ENCODE assay signal across 14 mouse cellular contexts in the genomic region with DNA sequence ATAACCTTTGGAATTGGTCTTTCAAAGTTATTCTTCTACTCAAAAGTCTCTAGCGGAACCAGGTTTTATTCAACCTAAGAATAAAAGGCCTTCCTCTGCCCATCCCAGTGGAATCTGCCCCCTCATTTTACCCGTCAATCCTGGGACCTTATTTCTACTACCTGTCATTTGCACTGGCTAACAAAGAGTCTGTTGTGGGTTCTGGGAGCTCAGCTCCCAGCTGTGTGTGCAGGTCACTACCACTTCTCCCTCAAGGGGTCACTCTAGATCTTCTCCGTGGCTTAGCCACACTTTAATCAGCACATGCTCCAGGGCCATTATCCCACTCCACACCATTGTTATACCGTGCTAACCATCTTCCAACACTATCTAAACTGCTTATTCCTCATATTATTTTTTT. TPM values are rescaled to one million over a fixed set of nuclear protein-coding genes. Genes with fewer than 3 reads are reported as not detected.
A peak's percentile ranks its signal among the peaks of the same experiment; 100 is the strongest.
DNase-seq lines count a peak whose midpoint lies in the region; ATAC-seq and TF ChIP-seq lines count a peak whose summit lies in the region.
"Had no signal": no experiment of that assay in that cellular context is flagged by ENCODE, and none has a peak within 500 bp of the region (broad histone marks: within the 10 kb centered on the region; RNA-seq: fewer than 3 reads in every experiment).

No protein-coding gene starts in this region.

- TF ChIP-seq CTCF in left cerebral cortex, adult 2 months (IDR thresholded peaks at IDR 0.05) = peak; percentile 35
- TF ChIP-seq CTCF in Patski (IDR thresholded peaks at IDR 0.05) = peak; percentile 55

- H3K27ac ChIP-seq in left cerebral cortex, adult 2 months = no peak overlapping the region
- H3K27ac ChIP-seq in embryonic facial prominence, embryonic 11.5 days (replicated peaks; ENCODE audit: low read depth, low read length) = no peak overlapping the region
- H3K27ac ChIP-seq: embryonic facial prominence, embryonic 13.5 days; hindbrain, embryonic 12.5 days; neural tube, embryonic 12.5 days had no signal

- POLR2A ChIA-PET in Patski (lab: Charles Lee) = interaction anchor here (0.6 kb wide), 1 partner anchor 11 kb away, joined by 3 read pairs; no protein-coding TSS in a partner anchor

- H3K9ac ChIP-seq in embryonic facial prominence, embryonic 11.5 days (replicated peaks; ENCODE audit: low read length) = no peak overlapping the region
- H3K9ac ChIP-seq: embryonic facial prominence, embryonic 13.5 days; hindbrain, embryonic 12.5 days; neural tube, embryonic 12.5 days had no signal

- no peaks in the 10 kb centered on the region for H3K36me3 ChIP-seq in embryonic facial prominence, embryonic 11.5 days (replicated peaks; ENCODE audit: control insufficient read depth, insufficient read depth, low read depth, low read length)
- H3K36me3 ChIP-seq: embryonic facial prominence, embryonic 13.5 days; hindbrain, embryonic 12.5 days; neural tube, embryonic 12.5 days had no signal

- CTCF ChIA-PET in Patski (lab: Charles Lee) = interaction anchor here (1.2 to 1.6 kb wide), 2 partner anchors 9 to 12 kb away, joined by 3 to 5 read pairs; no protein-coding TSS in a partner anchor

- no peak for DNase-seq in left cerebral cortex, adult 2 months (ENCODE audit: extremely low spot score in 1 of 2, low spot score in 2 of 2)
- DNase-seq in left cerebral cortex, postnatal 4 days = no peak
- DNase-seq in Patski (ENCODE audit: low read depth, low spot score) = no peak
- peak; percentile 13 for DNase-seq in embryonic facial prominence, embryonic 11.5 days (ENCODE audit: low spot score)
- peak; percentile 34 for DNase-seq in lung, postnatal 10 days
- DNase-seq in left cerebral cortex, postnatal 25 days (ENCODE audit: low spot score in 2 of 2) = no peak
- DNase-seq in thymus, postnatal 36 days = no peak
- DNase-seq: adrenal gland, postnatal 36 days; layer of hippocampus, postnatal 36 days; thymus, postnatal 14 days had no signal

- no peak overlapping the region for H3K4me2 ChIP-seq in embryonic facial prominence, embryonic 11.5 days (ENCODE audit: low read depth, low read length)
- H3K4me2 ChIP-seq: embryonic facial prominence, embryonic 13.5 days; hindbrain, embryonic 12.5 days; neural tube, embryonic 12.5 days had no signal

- WGBS in embryonic facial prominence, embryonic 11.5 days = 39% methylated on average over 4 of the region's 4 CpGs

- intact Hi-C loops in left cerebral cortex, adult 2 months (cut with DNase I) = loop anchor here (1.0 kb wide), 1 partner anchor 12 kb away; no protein-coding TSS in a partner anchor
- intact Hi-C loops in left cerebral cortex, postnatal 4 days (cut with DNase I) = no loop called here
- intact Hi-C loops in left cerebral cortex, postnatal 25 days (cut with DNase I) = no loop called here

- H3K9me3 ChIP-seq in embryonic facial prominence, embryonic 11.5 days (replicated peaks; ENCODE audit: control insufficient read depth, low read length) = no peaks in the 10 kb centered on the region
- H3K9me3 ChIP-seq: embryonic facial prominence, embryonic 13.5 days; neural tube, embryonic 12.5 days had no signal

- no peak overlapping the region for H3K4me3 ChIP-seq in left cerebral cortex, adult 2 months
- H3K4me3 ChIP-seq in embryonic facial prominence, embryonic 11.5 days (ENCODE audit: low read depth, low read length) = no peak overlapping the region
- H3K4me3 ChIP-seq: embryonic facial prominence, embryonic 13.5 days; hindbrain, embryonic 12.5 days; neural tube, embryonic 12.5 days had no signal

- peaks cover 55% of the 10 kb centered on the region for H3K27me3 ChIP-seq in Patski
- no peaks in the 10 kb centered on the region for H3K27me3 ChIP-seq in embryonic facial prominence, embryonic 11.5 days (ENCODE audit: control insufficient read depth, insufficient read depth, low read length)
- H3K27me3 ChIP-seq: embryonic facial prominence, embryonic 13.5 days; hindbrain, embryonic 12.5 days; neural tube, embryonic 12.5 days had no signal

- ATAC-seq in Patski = peak; percentile 51
- ATAC-seq in embryonic facial prominence, embryonic 11.5 days (replicated peaks; ENCODE audit: insufficient number of reproducible peaks, low FRiP score, low TSS enrichment, low read depth) = no peak
- ATAC-seq in megakaryocyte-erythroid progenitor cell, adult 5-6 weeks (replicated peaks; ENCODE audit: low FRiP score, low TSS enrichment, poor library complexity, severe bottlenecking) = no peak

- in situ Hi-C loops in Patski (cut with MboI; ENCODE audit: low pct_unique_long_range_greater_than_20kb) = no loop called here

- no peaks in the 10 kb centered on the region for H3K4me1 ChIP-seq in embryonic facial prominence, embryonic 11.5 days (ENCODE audit: control insufficient read depth, insufficient read depth, low read length)
- H3K4me1 ChIP-seq: embryonic facial prominence, embryonic 13.5 days; hindbrain, embryonic 12.5 days; neural tube, embryonic 12.5 days had no signal

RNA-seq across cellular contexts. Expression of a gene that starts 26.8 kb away (rescaled TPM):
- 10 to 100 TPM; 25.5 to 29.5 TPM for total RNA-seq in left cerebral cortex, adult 2 months (2021)
- 10 to 100 TPM; 12.5 to 14.0 TPM for total RNA-seq in left cerebral cortex, postnatal 4 days (2021)
- 32.4 TPM for polyA plus RNA-seq in Patski (2021)
- polyA plus RNA-seq in embryonic facial prominence, embryonic 11.5 days (2014; fragmentation: Nextera tagmentation; extraction: Ambion mirVana) = 98.7 and 106 TPM in 2 replicates
- total RNA-seq in left cerebral cortex, postnatal 25 days (2021) = 10 to 100 TPM; 25.5 to 27.4 TPM
- total RNA-seq in megakaryocyte-erythroid progenitor cell, adult 5-6 weeks (2014; fragmentation: Nextera tagmentation) = 64.6 and 84.7 TPM in 2 replicates
- total RNA-seq in megakaryocyte-erythroid progenitor cell, adult 5-6 weeks (2017) = 59.5 and 64.9 TPM in 2 replicates

RNA-seq across cellular contexts. Expression of a gene that starts 34.2 kb away (rescaled TPM):
- total RNA-seq in left cerebral cortex, adult 2 months (2021) = 10 to 100 TPM; 54.2 to 56.7 TPM
- 10 to 100 TPM; 36.6 to 41.8 TPM for total RNA-seq in left cerebral cortex, postnatal 4 days (2021)
- polyA plus RNA-seq in Patski (2021) = 55.8 TPM
- polyA plus RNA-seq in embryonic facial prominence, embryonic 11.5 days (2014; fragmentation: Nextera tagmentation; extraction: Ambion mirVana) = 62.2 and 68.5 TPM in 2 replicates
- total RNA-seq in left cerebral cortex, postnatal 25 days (2021) = 10 to 100 TPM; 54.8 to 55.7 TPM
- 16.9 and 28.6 TPM in 2 replicates for total RNA-seq in megakaryocyte-erythroid progenitor cell, adult 5-6 weeks (2014; fragmentation: Nextera tagmentation)
- 72.0 and 83.0 TPM in 2 replicates for total RNA-seq in megakaryocyte-erythroid progenitor cell, adult 5-6 weeks (2017)

Comparison
In these comparisons a context has a peak if more than half of its experiments do, and no peak if none do; other contexts are left out.
1. DNase-seq: peak in embryonic facial prominence, embryonic 11.5 days (single experiment) and lung, postnatal 10 days (single experiment); none in left cerebral cortex, adult 2 months (0 of 2), left cerebral cortex, postnatal 4 days (single experiment), Patski (single experiment), left cerebral cortex, postnatal 25 days (0 of 2) and thymus, postnatal 36 days (0 of 2).